Mouse (Mus musculus): ENCODE data around the gene Maml2.

Gene Maml2

GRCm38 (mm10) chr9:13492807-13493206 is 195.1 kb downstream of the Maml2 start:
- no peak for DNase-seq (ENCODE audit: low spot score)

GRCm38 (mm10) chr9:13493746-13494145 is 196.0 kb downstream of the Maml2 start:
- no peak for DNase-seq (ENCODE audit: low spot score)

- DNase-seq (ENCODE audit: low spot score): no peak
Measured at GRCm38 (mm10) chr9:13495530-13495929, 197.8 kb downstream of the Maml2 start.

GRCm38 (mm10) chr9:13497016-13497415 is 199.3 kb downstream of the Maml2 start:
- DNase-seq (ENCODE audit: low spot score): no peak

- peak; percentile 28 for DNase-seq (ENCODE audit: low spot score)
Measured at GRCm38 (mm10) chr9:13497690-13498333, 200.1 kb downstream of the Maml2 start.

- no peak for DNase-seq (ENCODE audit: low spot score)
Measured at GRCm38 (mm10) chr9:13500045-13500444, 202.3 kb downstream of the Maml2 start.

- no peak for DNase-seq (ENCODE audit: low spot score)
Measured at GRCm38 (mm10) chr9:13505024-13505423, 207.3 kb downstream of the Maml2 start.

GRCm38 (mm10) chr9:13506956-13507821 is 209.4 kb downstream of the Maml2 start:
- DNase-seq (ENCODE audit: low spot score): no peak

GRCm38 (mm10) chr9:13507822-13508188 is 210.0 kb downstream of the Maml2 start:
- DNase-seq (ENCODE audit: low spot score): no peak

- no peak for DNase-seq (ENCODE audit: low spot score)
Measured at GRCm38 (mm10) chr9:13509751-13510150, 212.0 kb downstream of the Maml2 start.

GRCm38 (mm10) chr9:13510621-13511369 is 213.0 kb downstream of the Maml2 start:
- no peak for DNase-seq (ENCODE audit: low spot score)

- DNase-seq (ENCODE audit: low spot score): no peak
Measured at GRCm38 (mm10) chr9:13513135-13513534, 215.4 kb downstream of the Maml2 start.

- no peak for DNase-seq (ENCODE audit: low spot score)
Measured at GRCm38 (mm10) chr9:13514435-13514834, 216.7 kb downstream of the Maml2 start.

- DNase-seq (ENCODE audit: low spot score): no peak
Measured at GRCm38 (mm10) chr9:13515976-13516375, 218.2 kb downstream of the Maml2 start.

GRCm38 (mm10) chr9:13518031-13518430 is 220.3 kb downstream of the Maml2 start:
- no peak for DNase-seq (ENCODE audit: low spot score)

GRCm38 (mm10) chr9:13518441-13518971 is 220.7 kb downstream of the Maml2 start:
- no peak for DNase-seq (ENCODE audit: low spot score)

- no peak for DNase-seq (ENCODE audit: low spot score)
Measured at GRCm38 (mm10) chr9:13522061-13522820, 224.5 kb downstream of the Maml2 start.

- no peak for DNase-seq (ENCODE audit: low spot score)
Measured at GRCm38 (mm10) chr9:13523046-13523445, 225.3 kb downstream of the Maml2 start.

GRCm38 (mm10) chr9:13525075-13525474 is 227.3 kb downstream of the Maml2 start:
- no peak for DNase-seq (ENCODE audit: low spot score)

GRCm38 (mm10) chr9:13525561-13526255 is 228.0 kb downstream of the Maml2 start:
- no peak for DNase-seq (ENCODE audit: low spot score)

- no peak for DNase-seq (ENCODE audit: low spot score)
Measured at GRCm38 (mm10) chr9:13530575-13530974, 232.8 kb downstream of the Maml2 start.

Data from yolk sac, embryonic 10.5 days (tissue).